In genomic region chr3:144229312-144229711, GRCm38 (mm10) we compare ENCODE assay signal across 29 mouse cellular contexts.
"Had no signal": no experiment of that assay in that cellular context is flagged by ENCODE, and none has a peak within 500 bp of the region (broad histone marks: within the 10 kb centered on the region; RNA-seq: fewer than 3 reads in every experiment).

No protein-coding gene starts in this region.

- H3K27me3 ChIP-seq: heart, embryonic 13.5 days; heart, embryonic 15.5 days; hindbrain, embryonic 13.5 days; hindbrain, embryonic 15.5 days; kidney, embryonic 15.5 days; limb, embryonic 12.5 days; liver, embryonic 13.5 days; liver, embryonic 15.5 days had no signal

- H3K4me2 ChIP-seq: heart, embryonic 11.5 days; heart, embryonic 13.5 days; heart, embryonic 15.5 days; hindbrain, embryonic 13.5 days; hindbrain, embryonic 15.5 days; kidney, embryonic 15.5 days; limb, embryonic 12.5 days; liver, embryonic 11.5 days; liver, embryonic 13.5 days; liver, embryonic 15.5 days had no signal

- DNase-seq: gastrocnemius, adult 2 months; gastrocnemius, postnatal 10 days; gastrocnemius, postnatal 36 days; heart, adult 2 months; heart, postnatal 14 days; heart, postnatal 36 days; kidney, adult 11 months; kidney, adult 2 months; kidney, adult 9 months; kidney, postnatal 14 days; kidney, postnatal 36 days; layer of hippocampus, adult 9-11 months; layer of hippocampus, postnatal 36 days; liver; liver, embryonic 13.5 days; liver, postnatal 0 days had no signal

- H3K4me1 ChIP-seq: hindbrain, embryonic 15.5 days; liver, embryonic 13.5 days; liver, embryonic 15.5 days had no signal

- H3K9ac ChIP-seq: heart, embryonic 13.5 days; heart, embryonic 15.5 days; hindbrain, embryonic 13.5 days; hindbrain, embryonic 15.5 days; kidney, embryonic 15.5 days; limb, embryonic 12.5 days; liver, embryonic 13.5 days; liver, embryonic 15.5 days; liver, postnatal 0 days had no signal

- H3K27ac ChIP-seq: gastrocnemius, adult 2 months; heart, adult 2 months; heart, embryonic 13.5 days; heart, embryonic 15.5 days; hindbrain, embryonic 13.5 days; hindbrain, embryonic 15.5 days; hindbrain, postnatal 0 days; kidney, embryonic 15.5 days; kidney, postnatal 0 days; limb, embryonic 10.5 days; limb, embryonic 12.5 days; liver, embryonic 13.5 days; liver, embryonic 15.5 days had no signal

- H3K36me3 ChIP-seq: heart, embryonic 13.5 days; heart, embryonic 15.5 days; hindbrain, embryonic 13.5 days; hindbrain, embryonic 15.5 days; kidney, embryonic 15.5 days; limb, embryonic 10.5 days; limb, embryonic 12.5 days; liver, embryonic 13.5 days; liver, embryonic 15.5 days had no signal

- H3K4me3 ChIP-seq: gastrocnemius, adult 2 months; heart, adult 2 months; heart, embryonic 13.5 days; heart, embryonic 15.5 days; hindbrain, embryonic 13.5 days; hindbrain, embryonic 15.5 days; kidney, embryonic 15.5 days; limb, embryonic 10.5 days; limb, embryonic 12.5 days; liver, embryonic 13.5 days; liver, embryonic 15.5 days had no signal

- ATAC-seq: hindbrain, postnatal 0 days; intestine, embryonic 16.5 days; liver, postnatal 0 days had no signal

- H3K9me3 ChIP-seq: heart, embryonic 13.5 days; heart, embryonic 15.5 days; hindbrain, embryonic 13.5 days; hindbrain, embryonic 15.5 days; kidney, embryonic 15.5 days; limb, embryonic 10.5 days; limb, embryonic 12.5 days; liver, embryonic 13.5 days; liver, embryonic 15.5 days had no signal
